Mouse (Mus musculus) thymus, adult 2 months (tissue): ENCODE data around the gene Trpm5. TPM values are rescaled to one million over a fixed set of nuclear protein-coding genes. Genes with fewer than 3 reads are reported as not detected.

Experiments
- DNase-seq: peaks from one replicate; pipeline ENCODE4 v3.0.0; 2021
- H3K27ac ChIP-seq: fragments of 200-500 bp; 2 replicates; pipeline ENCODE4 v1.5.1; 2012; ENCODE audit warnings: low read length, control low read depth; ENCODE audit not compliant: control insufficient read depth, insufficient read depth
- H3K27me3 ChIP-seq: fragments of 200-500 bp; 2 replicates; pipeline ENCODE4 v1.6.1; 2012; ENCODE audit warnings: mild to moderate bottlenecking, low read length, moderate library complexity, mixed read lengths; ENCODE audit not compliant: control insufficient read depth, insufficient read depth
- H3K36me3 ChIP-seq: fragments of 200-500 bp; 2 replicates; pipeline ENCODE4 v1.6.1; 2012; ENCODE audit warnings: mild to moderate bottlenecking, low read length, moderate library complexity; ENCODE audit not compliant: control insufficient read depth, insufficient read depth
- H3K4me1 ChIP-seq: fragments of 200-500 bp; replicated peaks from 2 replicates; pipeline ENCODE4 v1.6.1; 2012; ENCODE audit warnings: low read length; ENCODE audit not compliant: control insufficient read depth, insufficient read depth
- H3K4me3 ChIP-seq: fragments of 200-500 bp; 2 replicates; pipeline ENCODE4 v1.5.1; 2012; ENCODE audit warnings: mild to moderate bottlenecking, low read length, control low read depth, moderate library complexity; ENCODE audit not compliant: control insufficient read depth, insufficient read depth
- CTCF ChIP-seq: fragments of 200-500 bp; IDR thresholded peaks from 2 replicates; pipeline ENCODE4 v1.5.1; 2012; ENCODE audit warnings: mild to moderate bottlenecking, control low read depth, low read length, moderate library complexity, borderline replicate concordance; ENCODE audit not compliant: control insufficient read depth, poor library complexity, insufficient read depth; ENCODE audit errors: extremely low read depth
- POLR2A ChIP-seq: fragments of 200-500 bp; IDR thresholded peaks from 2 replicates; pipeline ENCODE4 v1.6.1; 2012; ENCODE audit warnings: mild to moderate bottlenecking, low read length, control low read depth, moderate library complexity; ENCODE audit not compliant: control insufficient read depth, poor library complexity, insufficient read depth; ENCODE audit errors: extremely low read depth
- WGBS: fragments of 180-500 bp; shearing (Covaris S2); methylation state at CpG from one replicate; pipeline ENCODE4 v1.1.7; 2018; 5-methylcytosine and 5-hydroxymethylcytosine counted together
- polyA plus RNA-seq: library from polyadenylated mRNA; depleted of rRNA; stranded (reverse); fragments of >200 nt; gene quantifications from 2 replicates; pipeline ENCODE4 v1.2.3, GENCODE M21; 2012

The Trpm5 gene
- polyA plus RNA-seq, 1 experiment, result 4.5 TPM

DNA sequence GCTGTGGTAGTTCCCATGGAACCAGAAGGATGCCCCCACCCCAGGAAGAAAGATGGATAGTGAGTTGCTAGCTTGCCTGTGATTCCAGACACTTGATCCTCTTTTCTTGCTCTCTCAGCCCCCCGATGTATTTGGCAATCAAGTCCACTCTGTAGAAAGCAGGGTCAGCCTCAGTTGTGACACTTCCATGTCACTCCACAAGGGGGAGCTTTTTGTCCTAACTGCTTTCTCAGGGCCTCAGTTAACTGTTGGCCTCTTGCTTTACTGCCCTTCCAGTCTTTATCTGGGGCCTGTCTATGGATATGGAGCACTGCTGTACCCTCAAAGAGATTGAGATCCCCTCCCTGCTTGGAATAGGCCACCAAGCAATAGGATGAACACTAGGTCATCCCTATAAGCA, 21.4 kb downstream of the Trpm5 start:
- no peak overlapping the region for H3K4me3 ChIP-seq
- H3K27ac ChIP-seq, result no peak overlapping the region
- TF ChIP-seq POLR2A, result no peak
- no peak for TF ChIP-seq CTCF
- no peaks in the 10 kb centered on the region for H3K36me3 ChIP-seq
- H3K27me3 ChIP-seq, result no peaks in the 10 kb centered on the region
- peaks cover 18% of the 10 kb centered on the region for H3K4me1 ChIP-seq
- DNase-seq, result peak; percentile 42
- WGBS, result 56% methylated on average over 1 of the region's 1 CpGs

DNA sequence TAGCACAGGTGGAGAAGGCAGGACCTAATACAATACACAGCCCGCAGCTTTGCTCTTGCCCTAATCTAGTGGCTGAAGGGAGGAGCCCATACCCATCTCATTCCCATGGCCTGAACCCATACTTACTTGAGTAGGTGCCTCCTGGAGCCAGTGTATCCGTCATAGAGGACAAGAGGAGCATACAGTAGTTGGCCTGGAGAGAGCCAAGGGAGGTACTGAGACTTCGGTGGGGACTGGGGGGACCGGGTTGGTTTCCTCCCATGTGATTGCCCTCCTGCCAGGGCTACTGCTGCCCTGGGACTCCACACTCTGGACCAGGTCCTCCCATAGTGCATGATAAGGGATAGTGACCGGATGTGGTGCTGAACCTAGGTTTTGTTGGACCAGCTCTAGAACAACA, 21.8 kb downstream of the Trpm5 start:
- DNase-seq, result no peak
- Histone ChIP-seq H3K27ac (no peak overlapping the region), H3K4me1 (peaks cover 18% of the 10 kb centered on the region), H3K27me3 (no peaks in the 10 kb centered on the region), H3K36me3 (no peaks in the 10 kb centered on the region), H3K4me3 (no peak overlapping the region)
- TF ChIP-seq POLR2A (no peak), CTCF (no peak)
- 94% methylated on average over 5 of the region's 5 CpGs for WGBS

DNA sequence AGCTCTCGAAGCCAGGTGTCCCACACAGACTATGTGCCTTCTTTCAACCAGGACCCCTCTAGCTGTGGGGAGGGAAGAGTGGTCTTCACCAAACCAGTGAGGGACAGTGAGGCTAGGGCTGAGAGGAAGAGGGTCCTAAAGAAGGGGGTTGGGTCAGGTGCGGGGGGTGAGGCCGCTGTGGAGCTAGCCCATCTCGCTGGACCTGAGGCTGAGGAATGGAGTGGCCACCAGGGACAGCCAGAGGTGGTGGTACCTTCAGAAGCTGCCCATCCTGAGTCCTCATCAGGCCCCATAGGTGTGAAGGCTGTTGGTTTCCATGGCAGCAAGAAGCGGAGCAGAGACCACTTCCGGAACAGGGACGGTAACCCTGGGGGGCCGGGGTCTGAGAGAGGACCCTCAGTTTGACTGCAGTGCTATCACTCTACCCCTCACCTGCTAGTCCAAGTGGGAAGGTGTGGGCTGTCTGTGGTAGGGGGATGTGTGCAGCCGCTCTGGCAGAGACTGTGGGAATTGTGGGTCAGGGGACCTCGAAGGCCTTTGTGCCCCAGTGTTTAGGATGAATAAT, 23.9 kb downstream of the Trpm5 start:
- peak overlapping the region; percentile 89; the same call in 1 of the 2 replicates for H3K4me3 ChIP-seq
- WGBS, result 95% methylated on average over 10 of the region's 10 CpGs
- no peaks in the 10 kb centered on the region for H3K27me3 ChIP-seq
- TF ChIP-seq POLR2A (no peak), CTCF (no peak)
- no peak overlapping the region for H3K27ac ChIP-seq
- peaks cover 18% of the 10 kb centered on the region for H3K4me1 ChIP-seq
- no peak for DNase-seq
- no peaks in the 10 kb centered on the region for H3K36me3 ChIP-seq

- 13% methylated on average over 30 of the region's 30 CpGs for WGBS
- TF ChIP-seq POLR2A, result no peak
- no peak for TF ChIP-seq CTCF
- Histone ChIP-seq H3K4me3 (peak overlapping the region; percentile 89), H3K36me3 (no peaks in the 10 kb centered on the region), H3K27me3 (no peaks in the 10 kb centered on the region), H3K27ac (no peak overlapping the region), H3K4me1 (peaks cover 18% of the 10 kb centered on the region)
- DNase-seq, result no peak
Observed at GRCm38 (mm10) chr7:143069751-143070400, 24.6 kb downstream of the Trpm5 start.

GRCm38 (mm10) chr7:143068882-143069591, 25.4 kb downstream of the Trpm5 start, which contains the start of gene Tssc4:
TSS of gene Tssc4 (plus strand) at chr7:143069249.
- Histone ChIP-seq H3K27me3 (no peaks in the 10 kb centered on the region), H3K36me3 (peaks cover 3% of the 10 kb centered on the region; the same call in 1 of the 2 replicates), H3K4me3 (peak within 1 kb of the TSS; percentile 89), H3K27ac (peak within 1 kb of the TSS; percentile 54), H3K4me1 (peaks cover 18% of the 10 kb centered on the region)
- DNase-seq, result peak; percentile 94
- WGBS, result 2% methylated on average over 51 of the region's 51 CpGs
- TF ChIP-seq CTCF (peak; percentile 60; the same call in 1 of the 2 replicates), POLR2A (no peak; the same call in 1 of the 2 replicates)

DNA sequence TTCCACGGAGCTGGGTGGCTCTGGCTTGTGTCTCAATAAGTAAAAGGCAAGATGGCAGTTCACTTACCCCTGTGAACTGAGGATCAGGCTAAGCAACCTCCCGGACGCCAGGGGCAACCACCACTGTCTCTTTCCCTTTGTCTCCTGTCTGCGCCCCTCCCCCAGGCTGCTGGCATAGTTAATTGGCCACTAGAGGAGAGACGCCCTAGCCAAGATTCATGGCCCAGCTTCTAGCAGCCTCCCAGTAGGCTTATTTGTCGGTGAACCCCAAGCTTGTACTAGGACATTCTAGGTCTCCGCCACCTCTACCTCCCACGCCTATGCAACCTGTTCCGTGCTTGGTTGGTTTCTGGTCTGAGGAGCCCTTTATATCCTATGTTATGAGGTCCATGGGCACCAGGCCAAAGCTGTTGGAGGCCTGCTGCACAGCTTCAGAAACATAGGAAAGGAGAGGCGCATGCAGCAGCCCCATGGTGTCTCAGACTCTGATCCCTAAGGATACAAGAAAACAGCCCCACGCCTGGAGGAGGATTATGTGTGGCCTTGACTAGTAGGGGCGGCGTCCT, 26.0 kb downstream of the Trpm5 start:
- Histone ChIP-seq H3K27ac (peak overlapping the region; percentile 54), H3K27me3 (no peaks in the 10 kb centered on the region), H3K4me1 (peaks cover 18% of the 10 kb centered on the region), H3K4me3 (peak overlapping the region; percentile 26), H3K36me3 (peaks cover 6% of the 10 kb centered on the region)
- 88% methylated on average over 13 of the region's 13 CpGs for WGBS
- no peak for TF ChIP-seq CTCF
- no peak for TF ChIP-seq POLR2A
- peak; percentile 38 for DNase-seq
